Mouse (Mus musculus) ovary, postnatal 10 days (tissue): Measurements from ENCODE around the gene Rtn4rl2.

ENCODE experiments used
- DNase-seq: peaks from one replicate; pipeline ENCODE4 v3.0.0; 2022; ENCODE audit warnings: low spot score

Gene Rtn4rl2

GRCm38 (mm10) chr2:84850407-84851129 is 35.9 kb downstream of the Rtn4rl2 start:
- DNase-seq: no peak

DNA sequence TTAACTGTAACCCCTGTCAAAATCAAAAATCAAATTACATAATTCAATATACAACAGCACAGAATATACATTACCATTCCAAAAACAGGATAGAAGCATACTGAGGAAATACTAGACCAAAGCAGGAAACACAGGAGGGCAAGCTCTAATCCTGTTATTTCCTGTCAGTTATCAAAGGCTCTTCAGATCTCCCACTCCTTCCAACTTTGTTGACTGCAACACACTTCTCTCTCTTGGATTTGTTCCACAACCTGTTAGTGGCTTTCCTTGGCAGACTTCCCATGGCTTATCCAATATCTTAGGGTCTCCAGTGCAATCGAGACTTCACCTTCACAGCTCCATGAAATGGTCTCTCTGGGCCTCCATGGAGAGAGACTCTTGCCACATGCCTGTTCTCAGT is 41.3 kb downstream of the Rtn4rl2 start:
- DNase-seq: no peak

DNA sequence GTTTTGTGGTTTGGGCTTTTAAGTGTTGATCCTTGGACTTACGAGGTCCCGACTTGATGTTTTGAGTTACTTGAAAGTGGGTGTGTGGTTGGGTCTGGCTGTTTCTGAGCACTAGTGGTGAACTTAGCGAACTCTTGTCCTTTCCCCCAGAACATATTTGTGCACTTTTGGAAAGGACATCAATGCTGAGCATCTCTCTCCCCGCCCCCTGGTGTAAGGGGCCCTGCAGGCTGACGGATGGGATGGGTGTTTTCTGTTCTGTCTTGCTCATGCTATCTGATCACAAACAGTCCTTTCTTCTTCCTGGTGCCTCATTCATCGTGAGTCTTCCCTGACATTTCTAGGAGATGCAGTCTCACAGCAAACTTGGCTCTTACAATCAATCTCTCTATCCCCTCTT is 42.9 kb downstream of the Rtn4rl2 start:
- DNase-seq: no peak

DNA sequence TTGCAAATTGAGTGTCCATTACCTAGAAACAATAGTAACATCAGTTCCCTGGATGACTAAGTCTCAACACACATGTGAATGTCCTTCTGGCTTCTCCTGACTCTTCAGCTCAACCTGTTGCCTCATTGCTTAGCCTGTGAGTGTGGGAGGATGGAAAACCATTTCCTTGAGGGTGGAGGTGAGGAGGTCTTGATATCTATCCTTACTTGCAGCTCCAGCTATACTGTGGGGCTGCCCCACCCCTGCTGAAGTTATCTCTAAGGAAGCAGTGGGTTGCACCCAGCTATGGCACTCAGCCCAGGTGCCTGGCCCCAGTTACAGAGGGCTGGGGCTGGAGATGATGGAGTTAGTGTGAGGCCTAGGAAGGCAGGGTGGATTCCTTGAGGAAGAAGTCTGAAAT is 44.6 kb downstream of the Rtn4rl2 start:
- no peak for DNase-seq

- DNase-seq: no peak
These were observed 45.6 kb downstream of the Rtn4rl2 start for GRCm38 (mm10) chr2:84840748-84841563.

GRCm38 (mm10) chr2:84840016-84840747 is 46.3 kb downstream of the Rtn4rl2 start:
- DNase-seq: peak; percentile 58

DNA sequence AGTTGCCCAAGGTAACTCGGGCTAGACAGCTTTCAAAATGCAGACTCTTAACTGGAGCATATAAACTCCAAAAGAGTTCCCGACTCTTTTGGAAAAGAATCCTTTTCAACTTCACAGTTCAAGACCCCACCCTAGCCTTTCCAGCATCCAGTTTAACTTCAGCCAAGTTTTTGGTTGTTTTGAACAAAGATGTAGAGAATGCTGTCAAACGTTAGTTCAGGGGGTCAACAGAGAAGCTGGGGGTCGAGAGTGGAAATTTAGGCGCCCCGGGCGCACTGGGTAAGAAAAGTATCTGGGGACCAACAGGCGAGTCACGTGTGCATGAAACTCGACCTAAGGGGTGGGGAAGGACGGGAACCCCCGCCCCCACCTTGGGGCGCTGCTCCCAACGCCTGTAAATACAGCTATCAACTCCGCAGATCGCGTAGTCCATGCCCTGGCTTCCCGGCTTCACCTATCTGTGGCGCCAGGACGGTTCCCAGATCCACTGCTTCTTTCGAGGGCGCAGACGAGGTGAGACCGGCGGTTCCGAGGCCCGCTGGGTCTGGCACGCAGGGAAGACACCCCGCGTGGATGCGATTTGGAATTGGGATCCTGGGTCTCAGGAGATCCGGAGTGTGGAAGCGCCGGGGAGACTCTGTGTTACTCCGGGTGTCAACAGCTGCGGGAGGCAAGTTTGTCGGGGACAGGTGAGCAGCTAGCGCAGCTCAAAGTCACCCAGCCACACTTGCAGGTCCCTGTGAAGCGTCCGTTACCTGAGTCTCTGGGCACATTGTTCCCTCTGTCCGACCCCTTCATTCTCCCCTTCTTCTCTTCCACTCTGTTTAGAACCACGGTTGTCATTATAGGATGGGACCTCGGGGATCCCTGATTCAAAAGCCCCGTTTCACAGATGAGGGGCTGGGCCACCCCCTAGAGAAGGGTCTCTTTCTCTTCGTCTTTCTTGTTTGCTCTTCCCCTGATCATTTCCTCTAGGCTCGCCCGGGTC is 47.2 kb downstream of the Rtn4rl2 start:
- no peak for DNase-seq

DNA sequence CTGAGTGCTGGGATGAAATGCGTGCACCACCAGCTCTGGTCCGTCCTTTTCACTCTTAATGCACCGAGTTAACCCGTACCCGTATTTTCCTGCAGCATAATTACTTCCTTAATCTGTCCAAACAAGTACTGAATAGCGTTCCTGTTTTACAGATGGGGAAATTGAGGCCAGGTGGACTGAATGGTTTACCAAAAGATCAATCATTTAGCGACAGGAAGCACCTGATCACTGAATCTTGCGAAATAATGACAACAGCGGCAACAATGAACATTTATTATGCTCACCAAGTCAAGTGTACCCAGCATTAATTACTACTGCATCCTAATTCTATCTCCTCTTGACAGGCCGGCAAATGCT is 47.9 kb downstream of the Rtn4rl2 start, which contains the start of gene Slc43a1:
Gene Slc43a1, plus strand, starts transcription at position 258 of the 357 bp plus-strand sequence.
- DNase-seq: no peak

GRCm38 (mm10) chr2:84837817-84838592 is 48.5 kb downstream of the Rtn4rl2 start:
- DNase-seq: no peak

- no peak for DNase-seq
These were observed 49.4 kb downstream of the Rtn4rl2 start for GRCm38 (mm10) chr2:84837107-84837506.

DNA sequence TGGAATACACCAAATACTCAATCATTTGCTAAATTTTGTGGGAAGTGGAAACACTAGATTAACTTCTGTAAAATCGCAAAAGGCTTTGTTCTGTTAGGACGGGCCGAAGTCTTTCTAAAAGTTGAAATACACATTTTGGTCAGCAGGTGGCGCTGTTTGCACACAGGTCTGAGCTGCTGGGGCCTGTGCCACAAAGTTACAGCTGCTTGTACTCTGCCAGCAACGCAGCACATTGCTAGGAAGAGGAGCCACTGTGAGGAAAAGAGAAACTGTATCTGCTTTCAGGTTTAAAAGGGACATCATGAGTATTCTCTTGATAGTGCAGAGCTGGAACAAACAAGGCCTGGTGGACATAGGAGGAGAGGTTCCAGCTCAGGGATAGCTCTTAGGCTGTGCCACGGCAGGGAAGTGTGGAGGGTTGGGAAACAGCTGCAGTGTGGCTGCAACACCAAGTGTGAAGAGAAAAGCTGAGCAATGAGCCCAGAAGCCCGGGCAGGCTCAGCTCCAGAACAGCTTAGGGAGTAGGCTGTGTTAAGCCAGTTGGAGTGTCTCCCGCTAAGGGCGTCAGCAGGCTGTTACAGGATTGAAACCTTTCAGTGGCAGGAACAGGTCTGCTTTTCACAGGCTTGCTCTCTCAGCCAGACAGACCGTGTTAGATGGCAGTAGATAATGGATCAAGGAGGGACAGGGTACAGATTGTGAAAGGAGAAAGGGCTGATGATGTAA is 54.7 kb downstream of the Rtn4rl2 start:
- DNase-seq: peak; percentile 67

- no peak for DNase-seq
These were observed 59.1 kb downstream of the Rtn4rl2 start for GRCm38 (mm10) chr2:84827283-84827920.

- peak; percentile 50 for DNase-seq
These were observed 59.8 kb downstream of the Rtn4rl2 start, which contains the start of gene Timm10 for GRCm38 (mm10) chr2:84826488-84827282. Gene Timm10, plus strand, starts transcription at chr2:84826997.

GRCm38 (mm10) chr2:84823237-84823636 is 63.3 kb downstream of the Rtn4rl2 start:
- no peak for DNase-seq

- DNase-seq: no peak
These were observed 64.0 kb downstream of the Rtn4rl2 start, which contains the start of gene Smtnl1 for GRCm38 (mm10) chr2:84822552-84822951. Gene Smtnl1, minus strand, starts transcription at chr2:84822652.
